Mouse (Mus musculus) lung, postnatal 14 days (tissue): Measurements from ENCODE around the gene Tedc1.

Experiments
- DNase-seq: peaks from one replicate; pipeline ENCODE4 v3.0.0; 2021

Tedc1 gene

GRCm38 (mm10) chr12:113207737-113208136 lies 51.5 kb downstream of the Tedc1 start:
- DNase-seq, result no peak

- no peak for DNase-seq
These were observed 54.6 kb downstream of the Tedc1 start for GRCm38 (mm10) chr12:113210586-113211378.

DNA sequence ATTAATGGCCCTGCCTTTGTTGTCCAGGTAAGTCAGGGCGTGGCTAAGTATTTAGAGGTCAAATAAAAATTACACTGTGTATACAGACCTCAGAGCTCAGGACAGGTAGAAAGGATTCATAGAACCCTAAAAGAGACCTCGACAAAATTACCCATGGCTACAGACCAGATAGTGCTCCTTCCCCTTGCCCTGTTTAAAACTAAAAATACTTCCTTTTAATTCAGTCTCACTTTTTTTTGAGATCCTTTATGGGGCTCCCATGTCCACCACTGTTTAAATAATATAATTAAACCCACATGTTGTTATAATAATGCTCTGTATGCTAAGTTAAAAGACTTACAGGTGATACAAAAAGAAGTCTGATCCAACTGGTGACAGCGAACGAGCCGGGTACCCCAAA lies 55.6 kb downstream of the Tedc1 start:
- no peak for DNase-seq

DNA sequence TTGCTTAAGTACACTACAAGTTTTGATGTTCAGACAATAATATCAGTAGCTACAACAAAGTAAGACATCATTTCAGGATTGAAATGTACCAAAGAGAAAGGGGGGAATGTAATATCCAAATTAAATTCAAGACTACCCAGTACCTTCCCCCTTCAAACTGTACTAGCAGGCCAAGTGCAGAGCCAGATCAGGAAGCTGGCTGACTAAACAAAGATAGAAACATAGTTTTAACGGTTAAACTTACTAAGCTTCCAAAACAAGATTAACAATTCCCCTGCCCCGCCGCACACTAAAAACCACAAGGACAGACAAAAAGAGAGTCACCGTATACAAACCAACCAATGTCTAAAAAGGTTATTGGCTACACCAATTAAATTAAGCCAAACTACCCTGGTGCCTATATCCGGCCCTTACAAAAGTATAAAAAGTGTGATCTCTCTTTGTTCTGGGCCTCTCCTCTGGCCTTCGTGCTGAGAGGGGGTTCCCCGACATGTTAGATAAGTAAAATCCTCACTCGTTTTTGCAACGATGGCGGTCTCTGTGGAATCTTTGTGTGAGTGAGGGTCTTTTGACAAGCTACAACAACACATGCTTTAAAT lies 56.2 kb downstream of the Tedc1 start:
- no peak for DNase-seq

DNA sequence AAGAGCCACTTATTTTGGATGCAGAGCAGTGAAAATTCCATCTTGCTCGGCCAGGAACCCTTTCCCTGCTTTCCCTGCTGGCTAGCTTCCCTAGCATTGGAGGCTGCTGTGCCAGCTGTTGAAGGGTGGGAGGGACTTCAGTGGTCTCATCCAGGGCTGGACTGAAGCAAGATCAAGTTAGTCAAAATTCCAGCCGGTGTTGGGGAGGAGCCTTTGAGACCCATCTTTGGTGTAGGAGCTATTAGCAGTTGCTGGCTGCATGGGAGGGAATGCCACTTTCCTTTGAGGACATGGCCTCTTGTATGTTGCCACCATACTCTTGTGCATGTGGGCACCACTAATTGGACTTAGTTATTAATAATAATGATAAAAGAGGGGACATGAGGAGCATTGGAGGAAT lies 57.0 kb downstream of the Tedc1 start:
- no peak for DNase-seq

DNA sequence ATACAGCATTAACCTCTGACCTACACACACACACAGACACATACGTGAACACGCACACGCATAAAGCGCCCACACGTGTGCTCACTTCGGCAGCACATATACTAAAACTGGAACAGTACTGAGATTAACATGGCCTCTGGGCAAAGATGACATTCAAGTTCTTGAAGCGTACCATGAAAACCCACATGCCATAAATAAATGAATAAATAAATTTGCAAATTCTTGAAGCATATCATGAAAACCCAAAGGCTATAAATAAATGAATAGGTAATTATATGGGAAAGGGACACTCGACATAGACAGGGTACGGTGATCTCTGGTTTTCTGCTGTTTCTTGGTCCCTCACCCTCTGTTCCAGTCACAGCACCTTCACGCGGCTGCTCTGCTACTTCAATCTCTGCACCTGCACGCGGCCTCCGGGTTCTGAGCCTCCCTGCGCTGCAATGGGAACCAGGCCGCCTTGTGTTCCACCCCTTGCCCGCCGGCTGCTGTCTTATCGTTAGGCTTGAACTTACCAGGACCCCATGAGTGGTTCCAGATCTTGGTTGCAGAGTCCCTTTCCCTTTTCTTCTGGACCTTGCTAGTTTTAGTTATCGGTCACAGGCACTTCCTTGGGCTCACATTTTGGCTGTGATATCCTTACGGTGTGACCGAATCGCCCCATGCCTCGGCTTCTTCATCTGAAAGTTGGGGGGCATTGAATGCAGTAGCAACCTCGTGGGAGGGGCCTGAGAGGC lies 58.0 kb downstream of the Tedc1 start:
- no peak for DNase-seq

- DNase-seq, result no peak
These were observed 58.9 kb downstream of the Tedc1 start for GRCm38 (mm10) chr12:113214972-113215666.
